Mouse (Mus musculus) heart, adult 2 months (tissue): ENCODE measurements around the gene Kl. TPM values are rescaled to one million over a fixed set of nuclear protein-coding genes. Genes with fewer than 3 reads are reported as not detected.

Experiments used
- DNase-seq, 2 experiments: peaks; one replicate each; pipeline ENCODE4 v3.0.0; 2021
- H3K27ac ChIP-seq: fragments of 200-600 bp; 2 replicates; pipeline ENCODE4 v1.8.1; 2022
- H3K27me3 ChIP-seq: fragments of 200-500 bp; 2 replicates; pipeline ENCODE4 v1.6.1; 2012; ENCODE audit warnings: mild to moderate bottlenecking, low read length, inconsistent platforms, mixed read lengths; ENCODE audit not compliant: control insufficient read depth, insufficient read depth
- H3K36me3 ChIP-seq: fragments of 200-500 bp; 2 replicates; pipeline ENCODE4 v1.6.1; 2012; ENCODE audit warnings: low read length, inconsistent platforms; ENCODE audit not compliant: control insufficient read depth, insufficient read depth
- H3K4me1 ChIP-seq: fragments of 200-500 bp; 2 replicates; pipeline ENCODE4 v1.6.1; 2011; ENCODE audit warnings: low read length; ENCODE audit not compliant: control insufficient read depth, insufficient read depth
- H3K4me3 ChIP-seq: fragments of 200-600 bp; 2 replicates; pipeline ENCODE4 v1.8.1; 2022
- H3K79me2 ChIP-seq: fragments of 200-500 bp; replicated peaks from 2 replicates; pipeline ENCODE4 v1.6.1; 2012; ENCODE audit warnings: mild to moderate bottlenecking, inconsistent platforms, low read length, moderate library complexity, mixed read lengths; ENCODE audit not compliant: control insufficient read depth, insufficient read depth
- H3K9ac ChIP-seq: fragments of 200-500 bp; 2 replicates; pipeline ENCODE4 v1.6.1; 2012; ENCODE audit warnings: low read depth, mild to moderate bottlenecking, control low read depth, inconsistent platforms, low read length, mixed read lengths
- CTCF ChIP-seq: fragments of 200-600 bp; IDR thresholded peaks from 2 replicates; pipeline ENCODE4 v1.8.1; 2022; ENCODE audit warnings: antibody characterized with exemption, mild to moderate bottlenecking, moderate library complexity
- EP300 ChIP-seq: fragments of 200-500 bp; IDR thresholded peaks from 2 replicates; pipeline ENCODE4 v1.6.1; 2011; ENCODE audit warnings: low read depth, low read length, control low read depth; ENCODE audit not compliant: insufficient read depth
- POLR2A ChIP-seq: fragments of 200-500 bp; IDR thresholded peaks from 2 replicates; pipeline ENCODE4 v1.6.1; 2011; ENCODE audit warnings: mild to moderate bottlenecking, low read depth, low read length, control low read depth; ENCODE audit not compliant: insufficient read depth
- WGBS: fragments of 180-500 bp; shearing (Covaris S2); methylation state at CpG from one replicate; pipeline ENCODE4 v1.1.7; 2018; 5-methylcytosine and 5-hydroxymethylcytosine counted together
- intact Hi-C: fragments of 180-260 bp; cut with DNase I; formaldehyde crosslinking; loops from one replicate; pipeline ENCODE4 v1.15.1; 2025
- polyA plus RNA-seq: library from polyadenylated mRNA; depleted of rRNA; stranded (reverse); fragments of >200 nt; gene quantifications from 2 replicates; pipeline ENCODE4 v1.2.3, GENCODE M21; 2012
- total RNA-seq, 2 experiments: library from RNA; stranded (reverse); gene quantifications; 2 replicates each; pipeline ENCODE4 v1.2.3; 2021

The Kl gene
- total and polyA plus RNA-seq, 3 experiments: 0.03 to 0.07 (median 0.06) TPM

GRCm38 (mm10) chr5:150970551-150970950 is 18.1 kb downstream of the Kl start:
- Histone ChIP-seq H3K4me1 (no peaks in the 10 kb centered on the region), H3K4me3 (no peak overlapping the region), H3K9ac (no peak overlapping the region), H3K79me2 (no peaks in the 10 kb centered on the region), H3K36me3 (no peaks in the 10 kb centered on the region), H3K27ac (no peak overlapping the region), H3K27me3 (no peaks in the 10 kb centered on the region)
- TF ChIP-seq POLR2A (no peak), EP300 (no peak), CTCF (no peak)
- DNase-seq: no peak
- intact Hi-C loops: no loop called here
- WGBS: 51% methylated on average over 3 of the region's 3 CpGs

GRCm38 (mm10) chr5:150971126-150971525 is 18.7 kb downstream of the Kl start:
- Histone ChIP-seq H3K9ac (no peak overlapping the region), H3K4me3 (no peak overlapping the region), H3K36me3 (no peaks in the 10 kb centered on the region), H3K4me1 (no peaks in the 10 kb centered on the region), H3K27me3 (no peaks in the 10 kb centered on the region), H3K79me2 (no peaks in the 10 kb centered on the region), H3K27ac (no peak overlapping the region)
- 76% methylated on average over 6 of the region's 6 CpGs for WGBS
- intact Hi-C loops: no loop called here
- DNase-seq: no peak
- TF ChIP-seq EP300: no peak
- TF ChIP-seq POLR2A: no peak
- no peak for TF ChIP-seq CTCF

GRCm38 (mm10) chr5:150974226-150974625 is 21.8 kb downstream of the Kl start:
- Histone ChIP-seq H3K4me1 (peaks cover 1% of the 10 kb centered on the region; the same call in 1 of the 2 replicates), H3K9ac (no peak overlapping the region), H3K4me3 (no peak overlapping the region), H3K27ac (no peak overlapping the region), H3K36me3 (no peaks in the 10 kb centered on the region), H3K27me3 (no peaks in the 10 kb centered on the region), H3K79me2 (no peaks in the 10 kb centered on the region)
- 61% methylated on average over 3 of the region's 3 CpGs for WGBS
- intact Hi-C loops: no loop called here
- TF ChIP-seq EP300: no peak
- no peak for TF ChIP-seq CTCF
- TF ChIP-seq POLR2A: no peak
- no peak for DNase-seq

- intact Hi-C loops: no loop called here
- no peak for DNase-seq
- TF ChIP-seq CTCF (no peak), EP300 (no peak), POLR2A (no peak)
These were observed 25.1 kb downstream of the Kl start for GRCm38 (mm10) chr5:150977383-150977958.

GRCm38 (mm10) chr5:150979341-150980136 is 27.1 kb downstream of the Kl start:
- Histone ChIP-seq H3K27me3 (no peaks in the 10 kb centered on the region), H3K4me1 (peaks cover 1% of the 10 kb centered on the region; the same call in 1 of the 2 replicates), H3K79me2 (no peaks in the 10 kb centered on the region), H3K27ac (no peak overlapping the region), H3K36me3 (no peaks in the 10 kb centered on the region), H3K4me3 (no peak overlapping the region), H3K9ac (no peak overlapping the region)
- 80% methylated on average over 5 of the region's 5 CpGs for WGBS
- TF ChIP-seq EP300 (no peak), POLR2A (no peak), CTCF (no peak)
- intact Hi-C loops: no loop called here
- DNase-seq: peak; percentile 31 to 58

More at GRCm38 (mm10) chr5:150977383-150977958, 25.1 kb downstream of the Kl start:
- H3K79me2 ChIP-seq: no peaks in the 10 kb centered on the region
- WGBS: 58% methylated on average over 14 of the region's 14 CpGs
- H3K4me3 ChIP-seq: no peak overlapping the region
- H3K4me1 ChIP-seq: peaks cover 1% of the 10 kb centered on the region; the same call in 1 of the 2 replicates
- H3K36me3 ChIP-seq: no peaks in the 10 kb centered on the region
- H3K27ac ChIP-seq: no peak overlapping the region
- no peaks in the 10 kb centered on the region for H3K27me3 ChIP-seq
- H3K9ac ChIP-seq: no peak overlapping the region

GRCm38 (mm10) chr5:150982082-150982481 is 29.7 kb downstream of the Kl start:
- Histone ChIP-seq H3K79me2 (no peaks in the 10 kb centered on the region), H3K27me3 (no peaks in the 10 kb centered on the region), H3K4me3 (no peak overlapping the region), H3K9ac (no peak overlapping the region), H3K4me1 (peaks cover 1% of the 10 kb centered on the region; the same call in 1 of the 2 replicates), H3K27ac (no peak overlapping the region), H3K36me3 (no peaks in the 10 kb centered on the region)
- intact Hi-C loops: no loop called here
- 96% methylated on average over 2 of the region's 2 CpGs for WGBS
- DNase-seq: no peak
- TF ChIP-seq CTCF: peak; percentile 30
- no peak for TF ChIP-seq POLR2A
